Mouse (Mus musculus): Measurements from ENCODE around the gene Osbpl10. TPM values are rescaled to one million over a fixed set of nuclear protein-coding genes. Genes with fewer than 3 reads are reported as not detected.

Gene Osbpl10
- polyA plus RNA-seq, 1 experiment from 2014 or later = 1.6 TPM

DNA sequence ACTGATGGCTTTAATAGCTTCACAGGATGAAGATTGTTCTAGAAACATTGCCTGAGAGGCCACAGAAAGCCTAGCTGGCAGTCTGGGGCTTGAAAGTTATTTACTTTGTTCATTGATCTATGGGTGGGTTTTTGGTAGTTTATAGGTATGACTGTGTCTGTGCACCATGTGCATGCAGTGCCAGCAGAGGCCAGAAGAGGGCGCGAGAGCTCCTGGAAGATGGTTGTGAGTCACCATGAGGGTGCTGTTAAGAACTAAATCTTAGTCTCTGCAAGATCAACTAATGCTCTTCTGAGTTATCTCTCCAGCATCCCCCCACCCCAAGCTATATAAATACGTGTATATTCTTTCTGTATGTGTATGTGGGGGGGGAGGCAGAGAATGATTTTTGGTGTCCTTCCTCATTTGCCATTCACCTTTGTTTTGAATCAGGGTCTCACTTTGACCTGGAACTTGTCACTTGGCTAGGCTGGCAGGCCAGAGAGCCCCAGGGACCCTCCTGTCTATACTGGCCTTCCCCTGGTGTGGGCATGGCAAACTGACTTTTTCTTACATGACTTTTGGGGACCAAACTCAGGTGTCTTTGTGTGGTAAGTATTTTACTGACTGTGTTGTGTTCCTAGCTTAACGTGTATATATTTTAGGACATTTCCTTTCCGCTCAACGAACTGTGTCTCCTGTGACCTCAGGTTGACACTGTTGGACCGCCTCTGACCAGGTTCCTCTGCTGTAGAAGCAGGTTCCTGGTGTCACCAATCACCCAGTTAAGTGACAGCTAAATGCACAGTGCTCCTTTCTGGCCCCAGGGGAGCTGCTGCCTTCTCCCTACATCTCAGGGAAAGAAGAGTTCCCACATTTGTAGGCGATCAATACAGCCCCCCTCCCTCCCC, 65.8 kb downstream of the Osbpl10 start:
- Histone ChIP-seq H3K36me3 (ENCODE audit: control insufficient read depth, insufficient read depth, low read length) (no peaks in the 10 kb centered on the region), H3K27ac (ENCODE audit: low read length) (no peak overlapping the region), H3K4me3 (ENCODE audit: low read depth, low read length) (no peak overlapping the region), H3K9ac (replicated peaks; ENCODE audit: low read depth, low read length) (no peak overlapping the region), H3K4me1 (ENCODE audit: control insufficient read depth, insufficient read depth, low read length) (no peaks in the 10 kb centered on the region), H3K27me3 (ENCODE audit: control insufficient read depth, insufficient read depth, low read length) (no peaks in the 10 kb centered on the region), H3K9me3 (ENCODE audit: control insufficient read depth, low read depth, low read length) (no peaks in the 10 kb centered on the region), H3K4me2 (replicated peaks; ENCODE audit: low read depth, low read length) (no peak overlapping the region)
- no peak for ATAC-seq (ENCODE audit: insufficient number of reproducible peaks, insufficient read depth, low FRiP score, low read depth)
- WGBS = 72% methylated on average over 8 of the region's 8 CpGs

DNA sequence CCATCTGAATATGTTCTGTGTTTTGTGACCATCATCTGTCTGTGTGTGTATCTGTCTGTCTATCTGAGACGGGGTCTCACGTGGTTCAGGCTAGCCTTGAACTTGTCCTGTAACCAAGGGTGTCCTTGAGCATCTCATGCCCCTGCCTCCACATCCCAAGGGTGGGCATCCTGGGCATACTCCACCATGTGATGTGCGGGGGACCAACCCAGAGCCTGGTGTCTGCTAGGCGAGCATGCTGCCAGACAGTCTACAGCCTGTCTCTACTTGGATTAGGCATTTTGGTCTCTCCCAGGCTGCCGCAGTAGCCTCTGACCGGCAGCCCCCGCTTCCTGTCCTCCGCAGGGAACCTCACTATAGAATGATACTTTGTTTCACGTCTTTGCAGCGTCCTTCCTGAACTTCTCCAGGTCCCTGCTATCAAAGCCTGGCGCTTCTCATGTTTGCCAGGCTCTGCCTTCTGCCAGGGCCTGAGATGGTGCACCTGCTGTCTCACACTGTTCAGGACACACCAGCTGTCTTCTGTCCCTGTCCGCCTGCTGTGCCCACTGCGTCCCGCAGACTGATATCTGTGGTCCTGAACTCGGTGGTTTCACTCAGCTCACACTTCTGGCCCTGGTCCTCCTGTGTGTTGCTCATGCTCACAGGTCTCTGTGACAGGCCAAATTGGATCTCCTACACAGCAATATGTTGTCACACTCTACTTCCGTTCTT, 66.9 kb downstream of the Osbpl10 start:
- no peak for ATAC-seq (ENCODE audit: insufficient number of reproducible peaks, insufficient read depth, low FRiP score, low read depth)
- Histone ChIP-seq H3K9me3 (ENCODE audit: control insufficient read depth, low read depth, low read length) (no peaks in the 10 kb centered on the region), H3K27ac (ENCODE audit: low read length) (no peak overlapping the region), H3K9ac (replicated peaks; ENCODE audit: low read depth, low read length) (no peak overlapping the region), H3K4me1 (ENCODE audit: control insufficient read depth, insufficient read depth, low read length) (no peaks in the 10 kb centered on the region), H3K36me3 (ENCODE audit: control insufficient read depth, insufficient read depth, low read length) (no peaks in the 10 kb centered on the region), H3K27me3 (ENCODE audit: control insufficient read depth, insufficient read depth, low read length) (no peaks in the 10 kb centered on the region), H3K4me3 (ENCODE audit: low read depth, low read length) (no peak overlapping the region), H3K4me2 (replicated peaks; ENCODE audit: low read depth, low read length) (no peak overlapping the region)
- WGBS = 53% methylated on average over 16 of the region's 16 CpGs

DNA sequence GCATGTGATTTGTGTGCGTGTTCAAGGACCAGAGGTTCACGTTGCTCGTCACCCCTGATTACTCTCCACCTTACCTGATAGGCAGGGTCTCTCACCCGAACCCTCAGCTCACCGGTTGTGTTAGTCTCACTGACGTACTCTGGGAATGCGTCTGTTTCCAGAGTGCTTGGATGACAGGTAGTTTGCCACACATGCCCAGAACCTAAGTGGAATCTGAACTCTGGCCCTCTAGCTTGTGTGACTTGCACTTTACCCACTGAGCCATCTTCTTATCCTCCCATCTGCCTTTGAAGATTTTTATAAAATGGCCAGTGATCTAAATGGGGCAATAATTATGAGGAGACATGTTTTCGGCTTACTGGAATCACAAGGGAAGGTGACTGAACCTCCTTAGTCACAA, 68.3 kb downstream of the Osbpl10 start:
- Histone ChIP-seq H3K9me3 (ENCODE audit: control insufficient read depth, low read depth, low read length) (no peaks in the 10 kb centered on the region), H3K27me3 (ENCODE audit: control insufficient read depth, insufficient read depth, low read length) (no peaks in the 10 kb centered on the region), H3K4me3 (ENCODE audit: low read depth, low read length) (no peak overlapping the region), H3K4me1 (ENCODE audit: control insufficient read depth, insufficient read depth, low read length) (no peaks in the 10 kb centered on the region), H3K27ac (ENCODE audit: low read length) (no peak overlapping the region), H3K36me3 (ENCODE audit: control insufficient read depth, insufficient read depth, low read length) (no peaks in the 10 kb centered on the region), H3K4me2 (replicated peaks; ENCODE audit: low read depth, low read length) (no peak overlapping the region), H3K9ac (replicated peaks; ENCODE audit: low read depth, low read length) (no peak overlapping the region)
- ATAC-seq (ENCODE audit: insufficient number of reproducible peaks, insufficient read depth, low FRiP score, low read depth) = no peak
- 82% methylated on average over 8 of the region's 8 CpGs for WGBS

DNA sequence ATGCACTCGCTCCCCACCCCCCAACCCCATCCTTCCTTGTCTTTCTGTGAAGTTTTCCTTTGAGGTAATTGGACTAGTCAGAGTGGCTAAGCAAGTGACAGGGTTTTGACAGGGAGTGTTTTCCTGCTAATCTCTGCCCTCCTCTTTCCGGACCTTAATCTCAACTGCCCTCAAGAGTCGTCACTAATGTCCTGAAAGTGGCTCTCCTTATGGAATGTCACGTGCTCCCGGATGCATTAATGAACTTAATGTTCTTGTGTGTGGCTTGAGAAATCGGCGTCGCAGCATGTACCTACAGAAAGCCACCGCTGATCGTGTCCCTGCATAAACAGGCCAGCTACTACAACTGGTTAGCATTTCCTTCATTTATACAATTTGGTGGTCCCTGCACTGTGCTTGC, 70.0 kb downstream of the Osbpl10 start:
- Histone ChIP-seq H3K4me1 (ENCODE audit: control insufficient read depth, insufficient read depth, low read length) (no peaks in the 10 kb centered on the region), H3K27me3 (ENCODE audit: control insufficient read depth, insufficient read depth, low read length) (no peaks in the 10 kb centered on the region), H3K36me3 (ENCODE audit: control insufficient read depth, insufficient read depth, low read length) (no peaks in the 10 kb centered on the region), H3K9me3 (ENCODE audit: control insufficient read depth, low read depth, low read length) (no peaks in the 10 kb centered on the region), H3K4me2 (replicated peaks; ENCODE audit: low read depth, low read length) (no peak overlapping the region), H3K9ac (replicated peaks; ENCODE audit: low read depth, low read length) (no peak overlapping the region), H3K4me3 (ENCODE audit: low read depth, low read length) (no peak overlapping the region), H3K27ac (ENCODE audit: low read length) (no peak overlapping the region)
- no peak for ATAC-seq (ENCODE audit: insufficient number of reproducible peaks, insufficient read depth, low FRiP score, low read depth)
- WGBS = 48% methylated on average over 10 of the region's 10 CpGs

DNA sequence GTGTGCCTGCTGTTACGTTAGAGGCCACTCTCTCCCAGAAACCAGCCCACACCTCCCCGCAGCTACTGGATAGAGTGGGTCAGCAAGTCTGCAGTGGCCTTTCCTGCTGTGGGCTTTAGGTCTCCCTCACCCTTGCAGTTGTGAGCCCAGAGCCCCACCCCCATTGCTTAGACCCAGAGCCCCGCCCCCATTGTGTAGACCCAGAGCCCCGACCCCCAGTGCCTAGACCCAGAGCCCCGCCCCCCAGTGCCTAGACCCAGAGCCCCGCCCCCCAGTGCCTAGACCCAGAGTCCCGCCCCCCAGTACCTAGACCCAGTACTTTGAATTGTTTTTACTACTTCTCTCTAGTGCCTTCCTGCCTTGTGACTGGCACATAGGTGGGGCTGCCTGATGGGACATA, 70.5 kb downstream of the Osbpl10 start:
- H3K9me3 ChIP-seq (ENCODE audit: control insufficient read depth, low read depth, low read length) = no peaks in the 10 kb centered on the region
- no peaks in the 10 kb centered on the region for H3K4me1 ChIP-seq (ENCODE audit: control insufficient read depth, insufficient read depth, low read length)
- no peak overlapping the region for H3K4me2 ChIP-seq (replicated peaks; ENCODE audit: low read depth, low read length)
- no peaks in the 10 kb centered on the region for H3K27me3 ChIP-seq (ENCODE audit: control insufficient read depth, insufficient read depth, low read length)
- no peak overlapping the region for H3K9ac ChIP-seq (replicated peaks; ENCODE audit: low read depth, low read length)
- H3K36me3 ChIP-seq (ENCODE audit: control insufficient read depth, insufficient read depth, low read length) = no peaks in the 10 kb centered on the region
- 58% methylated on average over 7 of the region's 7 CpGs for WGBS
- H3K4me3 ChIP-seq (ENCODE audit: low read depth, low read length) = no peak overlapping the region
- no peak for ATAC-seq (ENCODE audit: insufficient number of reproducible peaks, insufficient read depth, low FRiP score, low read depth)
- H3K27ac ChIP-seq (ENCODE audit: low read length) = no peak overlapping the region

DNA sequence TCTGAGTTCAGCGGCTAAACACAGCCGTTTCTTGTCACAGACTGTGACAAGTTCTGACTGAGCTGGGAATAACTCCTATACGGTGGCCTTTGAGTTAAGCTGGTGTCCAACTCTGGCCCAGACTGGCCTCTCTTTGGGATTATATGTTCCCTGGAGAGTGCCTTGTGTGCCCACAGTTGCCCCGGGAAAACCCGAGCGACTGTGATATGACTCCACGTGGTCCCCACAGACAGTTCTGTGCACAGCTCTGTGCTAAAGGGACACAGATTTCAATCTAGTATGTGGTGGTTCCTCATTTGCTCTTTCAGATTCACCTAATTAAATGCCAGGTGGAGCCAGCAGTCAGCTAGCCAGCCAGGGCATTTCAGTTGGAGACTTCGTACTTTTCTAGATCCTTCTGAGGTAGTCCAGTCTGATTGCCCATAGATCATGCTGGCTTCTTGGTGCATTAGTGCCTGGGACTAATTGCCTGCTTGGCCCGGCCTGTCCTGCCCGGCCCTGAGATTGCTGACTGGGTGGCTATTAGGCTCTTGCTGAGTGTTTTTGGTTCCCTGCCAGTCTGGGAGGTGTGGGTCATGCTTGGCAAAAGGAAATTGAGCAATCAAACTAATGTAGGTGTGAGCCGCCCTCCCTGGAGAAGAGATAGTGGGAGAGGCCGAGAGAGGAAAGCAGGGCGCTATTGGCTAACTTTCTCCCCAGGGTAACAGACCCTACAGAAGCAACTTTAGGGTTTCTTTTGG, 71.8 kb downstream of the Osbpl10 start:
- Histone ChIP-seq H3K36me3 (ENCODE audit: control insufficient read depth, insufficient read depth, low read length) (no peaks in the 10 kb centered on the region), H3K27ac (ENCODE audit: low read length) (no peak overlapping the region), H3K27me3 (ENCODE audit: control insufficient read depth, insufficient read depth, low read length) (no peaks in the 10 kb centered on the region), H3K4me2 (replicated peaks; ENCODE audit: low read depth, low read length) (no peak overlapping the region), H3K9ac (replicated peaks; ENCODE audit: low read depth, low read length) (no peak overlapping the region), H3K4me3 (ENCODE audit: low read depth, low read length) (no peak overlapping the region), H3K4me1 (ENCODE audit: control insufficient read depth, insufficient read depth, low read length) (no peaks in the 10 kb centered on the region), H3K9me3 (ENCODE audit: control insufficient read depth, low read depth, low read length) (no peaks in the 10 kb centered on the region)
- 72% methylated on average over 13 of the region's 13 CpGs for WGBS
- ATAC-seq (ENCODE audit: insufficient number of reproducible peaks, insufficient read depth, low FRiP score, low read depth) = no peak

DNA sequence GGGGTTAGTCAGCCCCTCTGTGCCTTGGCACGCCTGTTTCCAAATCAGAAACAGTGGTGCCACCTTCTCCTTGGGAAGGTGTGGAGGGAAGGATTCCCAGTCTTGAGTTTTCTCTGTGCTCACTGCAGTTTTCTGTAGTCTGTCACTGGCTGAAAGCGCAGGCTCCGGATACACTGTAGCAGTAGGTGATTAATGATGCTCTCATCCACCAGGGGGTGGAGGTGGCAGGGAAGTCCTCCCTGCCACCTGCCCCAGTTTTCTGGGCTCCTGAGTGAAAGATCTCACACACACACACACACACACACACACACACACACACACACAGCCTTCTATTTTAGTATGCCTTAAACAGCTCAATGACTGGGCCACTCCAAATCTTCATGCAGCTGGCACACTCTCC, 73.6 kb downstream of the Osbpl10 start:
- no peak for ATAC-seq (ENCODE audit: insufficient number of reproducible peaks, insufficient read depth, low FRiP score, low read depth)
- no peak overlapping the region for H3K4me2 ChIP-seq (replicated peaks; ENCODE audit: low read depth, low read length)
- no peaks in the 10 kb centered on the region for H3K36me3 ChIP-seq (ENCODE audit: control insufficient read depth, insufficient read depth, low read length)
- no peak overlapping the region for H3K27ac ChIP-seq (ENCODE audit: low read length)
- 61% methylated on average over 3 of the region's 3 CpGs for WGBS
- no peaks in the 10 kb centered on the region for H3K9me3 ChIP-seq (ENCODE audit: control insufficient read depth, low read depth, low read length)
- no peaks in the 10 kb centered on the region for H3K27me3 ChIP-seq (ENCODE audit: control insufficient read depth, insufficient read depth, low read length)
- no peak overlapping the region for H3K4me3 ChIP-seq (ENCODE audit: low read depth, low read length)
- H3K9ac ChIP-seq (replicated peaks; ENCODE audit: low read depth, low read length) = no peak overlapping the region
- H3K4me1 ChIP-seq (ENCODE audit: control insufficient read depth, insufficient read depth, low read length) = no peaks in the 10 kb centered on the region

DNA sequence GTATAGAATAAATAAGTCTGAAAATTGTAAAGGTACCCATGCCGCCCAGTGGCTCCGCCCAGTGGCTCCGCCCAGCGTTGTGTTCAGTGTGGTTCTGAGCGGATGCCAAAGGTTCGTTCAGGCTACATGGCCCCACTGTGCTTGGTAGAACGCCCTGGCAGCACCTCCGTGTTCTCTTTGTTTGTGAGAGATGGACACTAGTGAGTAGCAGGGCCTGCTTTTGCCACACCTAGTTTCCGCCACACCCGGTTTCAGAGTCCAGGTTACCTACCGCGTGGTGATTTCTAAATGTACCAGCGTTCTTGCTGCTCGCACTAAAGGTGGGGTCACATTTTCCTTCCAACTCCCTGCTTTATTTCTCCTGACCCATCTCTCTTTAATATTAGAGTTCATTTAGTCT, 75.4 kb downstream of the Osbpl10 start:
- Histone ChIP-seq H3K27ac (ENCODE audit: low read length) (no peak overlapping the region), H3K27me3 (ENCODE audit: control insufficient read depth, insufficient read depth, low read length) (no peaks in the 10 kb centered on the region), H3K36me3 (ENCODE audit: control insufficient read depth, insufficient read depth, low read length) (no peaks in the 10 kb centered on the region), H3K4me1 (ENCODE audit: control insufficient read depth, insufficient read depth, low read length) (0 out of 2 replicates have a peak, but pooled peaks cover 3% of the 10 kb centered on the region), H3K4me3 (ENCODE audit: low read depth, low read length) (no peak overlapping the region), H3K9ac (replicated peaks; ENCODE audit: low read depth, low read length) (no peak overlapping the region), H3K4me2 (replicated peaks; ENCODE audit: low read depth, low read length) (no peak overlapping the region), H3K9me3 (ENCODE audit: control insufficient read depth, low read depth, low read length) (no peaks in the 10 kb centered on the region)
- 85% methylated on average over 14 of the region's 14 CpGs for WGBS
- ATAC-seq (ENCODE audit: insufficient number of reproducible peaks, insufficient read depth, low FRiP score, low read depth) = no peak

Data from stomach, embryonic 14.5 days (tissue).